Mouse (Mus musculus): ENCODE data around the gene Nrxn3. TPM values are rescaled to one million over a fixed set of nuclear protein-coding genes. Genes with fewer than 3 reads are reported as not detected.

Gene Nrxn3
- polyA plus RNA-seq, 1 experiment: 0.19 TPM

- DNase-seq: no peak
- 66% methylated on average over 3 of the region's 3 CpGs for WGBS
- H3K36me3 ChIP-seq (ENCODE audit: control insufficient read depth, insufficient read depth, low read length): no peaks in the 10 kb centered on the region
- no peaks in the 10 kb centered on the region for H3K27me3 ChIP-seq (ENCODE audit: control insufficient read depth, insufficient read depth, low read length)
- no peaks in the 10 kb centered on the region for H3K4me1 ChIP-seq (replicated peaks; ENCODE audit: control insufficient read depth, insufficient read depth, low read length)
- no peak overlapping the region for H3K4me3 ChIP-seq (ENCODE audit: control insufficient read depth, insufficient read depth, low read length)
- no peak overlapping the region for H3K27ac ChIP-seq (ENCODE audit: control insufficient read depth, insufficient read depth, low read length)
- TF ChIP-seq CTCF (IDR thresholded peaks at IDR 0.05; ENCODE audit: borderline replicate concordance, control insufficient read depth, extremely low read depth, insufficient read depth, low read length, poor library complexity) (no peak), POLR2A (IDR thresholded peaks at IDR 0.05; ENCODE audit: control insufficient read depth, extremely low read depth, insufficient read depth, low read length, poor library complexity) (no peak)
Observed at GRCm38 (mm10) chr12:90027023-90027422, 1304.3 kb downstream of the Nrxn3 start.

DNA sequence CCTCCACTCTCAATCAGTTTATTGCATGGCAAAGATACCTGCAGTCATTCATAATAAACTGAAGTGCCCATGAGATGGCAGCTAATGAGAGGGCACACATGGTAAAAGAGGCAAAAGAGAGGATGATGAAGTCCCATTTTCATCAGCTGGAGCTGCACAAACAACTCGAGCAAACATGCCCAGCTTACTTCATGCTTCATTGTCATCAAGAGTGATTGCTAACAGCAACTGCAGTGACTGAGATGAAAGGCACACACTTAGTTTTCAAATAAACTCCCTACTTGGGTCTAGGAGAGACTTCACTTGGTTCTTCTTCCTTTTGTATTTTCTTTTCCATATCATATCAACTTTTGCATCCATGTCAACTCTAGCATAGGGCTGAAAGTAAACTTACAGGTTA is 1318.4 kb downstream of the Nrxn3 start:
- Histone ChIP-seq H3K36me3 (ENCODE audit: control insufficient read depth, insufficient read depth, low read length) (no peaks in the 10 kb centered on the region), H3K27ac (ENCODE audit: control insufficient read depth, insufficient read depth, low read length) (no peak overlapping the region), H3K4me3 (ENCODE audit: control insufficient read depth, insufficient read depth, low read length) (no peak overlapping the region), H3K27me3 (ENCODE audit: control insufficient read depth, insufficient read depth, low read length) (no peaks in the 10 kb centered on the region), H3K4me1 (replicated peaks; ENCODE audit: control insufficient read depth, insufficient read depth, low read length) (no peaks in the 10 kb centered on the region)
- TF ChIP-seq POLR2A (IDR thresholded peaks at IDR 0.05; ENCODE audit: control insufficient read depth, extremely low read depth, insufficient read depth, low read length, poor library complexity) (no peak), CTCF (IDR thresholded peaks at IDR 0.05; ENCODE audit: borderline replicate concordance, control insufficient read depth, extremely low read depth, insufficient read depth, low read length, poor library complexity) (no peak)
- 69% methylated on average over 1 of the region's 1 CpGs for WGBS
- no peak for DNase-seq

- DNase-seq: no peak
- Histone ChIP-seq H3K4me1 (replicated peaks; ENCODE audit: control insufficient read depth, insufficient read depth, low read length) (no peaks in the 10 kb centered on the region), H3K4me3 (ENCODE audit: control insufficient read depth, insufficient read depth, low read length) (no peak overlapping the region), H3K36me3 (ENCODE audit: control insufficient read depth, insufficient read depth, low read length) (no peaks in the 10 kb centered on the region), H3K27ac (ENCODE audit: control insufficient read depth, insufficient read depth, low read length) (no peak overlapping the region), H3K27me3 (ENCODE audit: control insufficient read depth, insufficient read depth, low read length) (no peaks in the 10 kb centered on the region)
- TF ChIP-seq POLR2A (IDR thresholded peaks at IDR 0.05; ENCODE audit: control insufficient read depth, extremely low read depth, insufficient read depth, low read length, poor library complexity) (no peak), CTCF (IDR thresholded peaks at IDR 0.05; ENCODE audit: borderline replicate concordance, control insufficient read depth, extremely low read depth, insufficient read depth, low read length, poor library complexity) (no peak)
- 93% methylated on average over 5 of the region's 5 CpGs for WGBS
Observed at GRCm38 (mm10) chr12:90056256-90056655, 1333.6 kb downstream of the Nrxn3 start.

DNA sequence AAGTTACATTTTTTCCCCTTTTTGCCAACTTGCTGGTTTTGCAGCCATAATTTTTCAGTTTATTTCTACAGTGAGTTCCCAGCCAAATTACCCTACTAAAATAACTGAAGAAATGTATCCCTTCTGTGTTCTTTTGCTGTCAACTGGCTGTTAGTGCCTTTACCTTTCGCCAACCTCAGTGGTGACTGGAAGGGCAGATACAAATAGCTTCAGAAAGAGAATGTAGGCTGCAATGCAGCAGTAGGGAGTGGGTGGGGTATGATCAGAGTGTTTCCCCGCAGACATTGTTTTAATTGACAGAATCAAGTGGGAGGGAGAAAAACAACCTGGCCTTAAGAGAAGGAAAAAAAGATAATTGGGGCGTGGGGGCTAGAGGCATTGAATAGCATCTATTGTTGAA is 1337.1 kb downstream of the Nrxn3 start:
- WGBS: 83% methylated on average over 3 of the region's 3 CpGs
- no peak for DNase-seq
- Histone ChIP-seq H3K4me3 (ENCODE audit: control insufficient read depth, insufficient read depth, low read length) (no peak overlapping the region), H3K27me3 (ENCODE audit: control insufficient read depth, insufficient read depth, low read length) (no peaks in the 10 kb centered on the region), H3K36me3 (ENCODE audit: control insufficient read depth, insufficient read depth, low read length) (no peaks in the 10 kb centered on the region), H3K27ac (ENCODE audit: control insufficient read depth, insufficient read depth, low read length) (no peak overlapping the region), H3K4me1 (replicated peaks; ENCODE audit: control insufficient read depth, insufficient read depth, low read length) (no peaks in the 10 kb centered on the region)
- TF ChIP-seq POLR2A (IDR thresholded peaks at IDR 0.05; ENCODE audit: control insufficient read depth, extremely low read depth, insufficient read depth, low read length, poor library complexity) (no peak), CTCF (IDR thresholded peaks at IDR 0.05; ENCODE audit: borderline replicate concordance, control insufficient read depth, extremely low read depth, insufficient read depth, low read length, poor library complexity) (no peak)

- TF ChIP-seq POLR2A (IDR thresholded peaks at IDR 0.05; ENCODE audit: control insufficient read depth, extremely low read depth, insufficient read depth, low read length, poor library complexity) (no peak), CTCF (IDR thresholded peaks at IDR 0.05; ENCODE audit: borderline replicate concordance, control insufficient read depth, extremely low read depth, insufficient read depth, low read length, poor library complexity) (no peak)
- 52% methylated on average over 3 of the region's 3 CpGs for WGBS
- H3K4me1 ChIP-seq (replicated peaks; ENCODE audit: control insufficient read depth, insufficient read depth, low read length): no peaks in the 10 kb centered on the region
- no peaks in the 10 kb centered on the region for H3K36me3 ChIP-seq (ENCODE audit: control insufficient read depth, insufficient read depth, low read length)
- DNase-seq: no peak
- H3K4me3 ChIP-seq (ENCODE audit: control insufficient read depth, insufficient read depth, low read length): no peak overlapping the region
- no peaks in the 10 kb centered on the region for H3K27me3 ChIP-seq (ENCODE audit: control insufficient read depth, insufficient read depth, low read length)
- H3K27ac ChIP-seq (ENCODE audit: control insufficient read depth, insufficient read depth, low read length): no peak overlapping the region
Observed at GRCm38 (mm10) chr12:90061312-90061711, 1338.6 kb downstream of the Nrxn3 start.

DNA sequence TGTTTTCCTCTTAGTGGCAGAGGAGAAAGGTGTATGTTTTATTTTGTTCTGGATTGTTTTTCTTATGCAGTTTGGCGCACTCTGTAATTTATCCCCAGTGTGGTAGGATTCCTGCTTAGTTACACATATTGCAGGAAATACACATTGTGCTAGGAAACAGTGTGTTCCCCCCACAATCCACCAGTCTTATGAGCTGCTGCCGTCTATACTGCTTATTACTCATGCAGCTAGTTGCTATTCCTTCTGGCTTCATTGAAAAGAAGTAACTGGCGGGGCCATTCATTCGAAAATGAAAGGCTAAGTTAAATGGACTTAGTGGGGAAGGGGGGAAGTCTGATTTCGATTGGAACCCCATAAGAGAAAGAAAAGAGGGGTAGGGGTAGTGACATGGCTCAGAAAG is 1339.5 kb downstream of the Nrxn3 start:
- TF ChIP-seq POLR2A (IDR thresholded peaks at IDR 0.05; ENCODE audit: control insufficient read depth, extremely low read depth, insufficient read depth, low read length, poor library complexity) (no peak), CTCF (IDR thresholded peaks at IDR 0.05; ENCODE audit: borderline replicate concordance, control insufficient read depth, extremely low read depth, insufficient read depth, low read length, poor library complexity) (no peak)
- H3K4me1 ChIP-seq (replicated peaks; ENCODE audit: control insufficient read depth, insufficient read depth, low read length): no peaks in the 10 kb centered on the region
- no peaks in the 10 kb centered on the region for H3K36me3 ChIP-seq (ENCODE audit: control insufficient read depth, insufficient read depth, low read length)
- DNase-seq: no peak
- no peaks in the 10 kb centered on the region for H3K27me3 ChIP-seq (ENCODE audit: control insufficient read depth, insufficient read depth, low read length)
- no peak overlapping the region for H3K4me3 ChIP-seq (ENCODE audit: control insufficient read depth, insufficient read depth, low read length)
- no peak overlapping the region for H3K27ac ChIP-seq (ENCODE audit: control insufficient read depth, insufficient read depth, low read length)
- WGBS: 89% methylated on average over 5 of the region's 5 CpGs

DNA sequence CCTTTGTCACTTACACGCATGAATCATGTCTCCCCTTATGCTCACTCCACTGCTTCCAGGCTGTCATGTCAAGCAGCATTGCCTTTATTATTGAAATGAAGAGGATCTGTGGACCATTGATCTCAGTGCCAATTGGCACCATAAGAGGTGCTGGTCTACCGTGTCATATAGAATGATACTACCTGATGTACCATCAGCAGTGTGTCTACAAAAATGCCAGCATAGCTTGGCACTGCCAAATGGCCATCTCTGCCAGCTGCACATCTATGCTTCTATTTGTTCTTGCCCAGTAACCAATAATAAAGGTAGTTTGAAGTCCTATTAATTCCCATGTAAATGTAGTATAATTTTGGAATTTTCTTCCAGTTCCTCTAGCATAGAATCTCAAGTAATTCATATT is 1340.8 kb downstream of the Nrxn3 start:
- no peak for DNase-seq
- H3K27ac ChIP-seq (ENCODE audit: control insufficient read depth, insufficient read depth, low read length): no peak overlapping the region
- WGBS: 96% methylated on average over 2 of the region's 2 CpGs
- TF ChIP-seq POLR2A (IDR thresholded peaks at IDR 0.05; ENCODE audit: control insufficient read depth, extremely low read depth, insufficient read depth, low read length, poor library complexity) (no peak), CTCF (IDR thresholded peaks at IDR 0.05; ENCODE audit: borderline replicate concordance, control insufficient read depth, extremely low read depth, insufficient read depth, low read length, poor library complexity) (no peak)
- H3K4me1 ChIP-seq (replicated peaks; ENCODE audit: control insufficient read depth, insufficient read depth, low read length): no peaks in the 10 kb centered on the region
- H3K27me3 ChIP-seq (ENCODE audit: control insufficient read depth, insufficient read depth, low read length): no peaks in the 10 kb centered on the region
- H3K4me3 ChIP-seq (ENCODE audit: control insufficient read depth, insufficient read depth, low read length): no peak overlapping the region
- no peaks in the 10 kb centered on the region for H3K36me3 ChIP-seq (ENCODE audit: control insufficient read depth, insufficient read depth, low read length)

Data from thymus, adult 2 months (tissue).